Mouse (Mus musculus) forebrain, embryonic 14.5 days (tissue): ENCODE results near the gene Zdhhc17. TPM values are rescaled to one million over a fixed set of nuclear protein-coding genes. Genes with fewer than 3 reads are reported as not detected.

ENCODE experiments used
- ATAC-seq: fragments of 200-750 bp; cut with Nextera tagmentation; 2 replicates; pipeline ENCODE4 v1.8.0; 2017; ENCODE audit warnings: mild to moderate bottlenecking, moderate library complexity
- DNase-seq: peaks from one replicate; pipeline ENCODE4 v3.0.0-alpha.2; 2015; ENCODE audit warnings: low spot score
- H3K27ac ChIP-seq: fragments of 300-500 bp; sonication (generic); 2 replicates; pipeline ENCODE4 v1.5.1; 2014; ENCODE audit warnings: low read depth, mild to moderate bottlenecking, control low read depth, low read length, moderate library complexity
- H3K27me3 ChIP-seq: fragments of 300-500 bp; sonication (generic); replicated peaks from 2 replicates; pipeline ENCODE4 v1.6.1; 2014; ENCODE audit warnings: low read length, control low read depth, mixed read lengths; ENCODE audit not compliant: control insufficient read depth, insufficient read depth
- H3K36me3 ChIP-seq: fragments of 300-500 bp; sonication (generic); 2 replicates; pipeline ENCODE4 v1.6.1; 2014; ENCODE audit warnings: low read length, control low read depth; ENCODE audit not compliant: control insufficient read depth, insufficient read depth
- H3K4me1 ChIP-seq: fragments of 300-500 bp; sonication (generic); 2 replicates; pipeline ENCODE4 v1.6.1; 2014; ENCODE audit warnings: antibody characterized with exemption, low read length, control low read depth; ENCODE audit not compliant: control insufficient read depth, insufficient read depth
- H3K4me2 ChIP-seq: fragments of 300-500 bp; sonication (generic); 2 replicates; pipeline ENCODE4 v1.6.1; 2014; ENCODE audit warnings: mild to moderate bottlenecking, control low read depth, low read length
- H3K4me3 ChIP-seq: fragments of 300-500 bp; sonication (generic); 2 replicates; pipeline ENCODE4 v1.5.1; 2014; ENCODE audit warnings: low read depth, low read length, control low read depth
- H3K9ac ChIP-seq: fragments of 300-500 bp; sonication (generic); 2 replicates; pipeline ENCODE4 v1.6.1; 2014; ENCODE audit warnings: mild to moderate bottlenecking, low read length, control low read depth, moderate library complexity
- H3K9me3 ChIP-seq: fragments of 300-500 bp; sonication (generic); replicated peaks from 2 replicates; pipeline ENCODE4 v1.6.1; 2016; ENCODE audit warnings: low read length, control low read depth, mixed read lengths; ENCODE audit not compliant: control insufficient read depth
- WGBS: fragments of 180-500 bp; shearing (Covaris S2); extraction: QIAGEN DNeasy Blood & Tissue Kit; methylation state at CpG from one replicate; pipeline ENCODE4 v1.1.7; 2014; 5-methylcytosine and 5-hydroxymethylcytosine counted together
- polyA plus RNA-seq: library from polyadenylated mRNA; unstranded; fragments of >200 nt; fragmentation: Nextera tagmentation; extraction: Ambion mirVana; gene quantifications from 2 replicates; pipeline ENCODE4 v1.2.1, GENCODE M21; 2014

Zdhhc17 gene
- polyA plus RNA-seq = 54.2 and 64.3 TPM in 2 replicates

DNA sequence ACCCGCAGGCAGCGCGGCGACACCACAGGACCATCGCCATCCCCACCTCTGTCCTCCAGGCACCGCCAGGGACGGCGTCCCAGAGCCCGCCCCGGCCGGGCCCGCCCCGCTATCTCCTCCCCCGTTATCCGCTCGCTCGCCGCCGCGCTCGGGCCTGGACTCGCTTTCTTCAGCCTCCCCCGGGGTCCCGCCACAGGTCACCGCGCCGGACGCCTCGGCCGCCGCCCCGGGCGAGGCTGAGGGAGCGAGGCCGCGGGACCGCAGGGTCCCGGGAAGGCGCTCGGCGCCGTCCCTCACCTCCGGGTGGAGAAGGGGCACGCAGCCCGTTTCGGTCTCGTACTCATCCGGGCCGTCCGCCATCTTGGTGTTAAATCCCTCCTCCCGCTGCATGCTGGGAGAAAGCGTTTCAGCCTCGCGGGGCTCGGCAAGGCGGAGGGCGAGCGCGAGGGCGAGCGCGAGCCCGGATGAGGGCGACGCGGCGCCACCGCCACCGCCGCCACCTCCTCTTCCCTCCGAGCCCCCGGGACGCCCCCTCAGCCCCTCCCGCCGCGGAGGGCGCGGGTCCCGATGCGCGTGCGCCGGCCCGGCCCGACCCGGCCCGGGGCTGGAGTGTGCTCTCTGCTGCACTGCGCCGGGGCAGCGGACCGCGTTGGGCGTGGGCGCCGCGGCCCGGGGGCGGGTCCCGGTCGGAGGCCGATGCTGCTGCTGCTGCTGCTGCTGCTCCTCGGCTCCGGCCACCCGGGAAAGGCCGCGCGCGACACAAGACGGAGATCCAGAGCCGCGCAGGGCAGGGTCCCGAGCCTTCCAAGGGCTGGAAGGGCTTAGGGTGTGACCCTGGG is at the start of gene Zdhhc17:
TSS of gene Zdhhc17 (minus strand) at position 500 of the 839 bp plus-strand sequence.
- H3K9ac ChIP-seq = peak within 1 kb of the TSS; percentile 98
- peak; percentile 93 for ATAC-seq
- peak within 1 kb of the TSS; percentile 87 for H3K4me2 ChIP-seq
- DNase-seq = peak; percentile 97
- peaks cover 10% of the 10 kb centered on the region; the same call in 1 of the 2 replicates for H3K4me1 ChIP-seq
- peak within 1 kb of the TSS; percentile 81 for H3K4me3 ChIP-seq
- H3K27ac ChIP-seq = peak within 1 kb of the TSS; percentile 99
- no peaks in the 10 kb centered on the region for H3K27me3 ChIP-seq
- under 1% methylated on average over 69 of the region's 112 CpGs for WGBS
- H3K9me3 ChIP-seq = no peaks in the 10 kb centered on the region
- H3K36me3 ChIP-seq = no peaks in the 10 kb centered on the region

DNA sequence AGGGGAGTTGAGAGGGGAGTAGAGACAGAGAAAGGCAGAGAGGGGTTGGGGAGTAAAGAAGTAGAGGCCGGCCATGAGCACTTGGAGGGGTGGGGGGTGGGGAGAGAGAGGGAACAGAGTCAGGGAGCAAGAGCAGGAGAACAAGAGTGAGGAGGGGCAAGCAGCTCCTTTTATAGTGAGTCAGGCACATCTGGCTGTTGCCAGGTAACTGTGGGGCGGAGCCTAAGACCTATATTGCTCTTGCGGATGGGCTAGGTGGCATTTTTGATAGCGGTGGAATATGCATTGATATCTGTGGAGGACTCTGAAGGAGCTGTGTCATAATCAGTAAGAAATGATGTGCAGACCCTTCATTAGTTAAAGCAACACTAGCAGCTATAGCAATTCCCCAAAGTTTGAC is 45.8 kb upstream of the Zdhhc17 start:
- no peak overlapping the region for H3K4me2 ChIP-seq
- DNase-seq (no peak), ATAC-seq (no peak)
- H3K27ac ChIP-seq = no peak overlapping the region
- H3K4me1 ChIP-seq = no peaks in the 10 kb centered on the region
- WGBS = 60% methylated on average over 4 of the region's 4 CpGs
- no peaks in the 10 kb centered on the region for H3K27me3 ChIP-seq
- H3K4me3 ChIP-seq = no peak overlapping the region
- no peaks in the 10 kb centered on the region for H3K36me3 ChIP-seq
- H3K9ac ChIP-seq = no peak overlapping the region
- no peaks in the 10 kb centered on the region for H3K9me3 ChIP-seq

DNA sequence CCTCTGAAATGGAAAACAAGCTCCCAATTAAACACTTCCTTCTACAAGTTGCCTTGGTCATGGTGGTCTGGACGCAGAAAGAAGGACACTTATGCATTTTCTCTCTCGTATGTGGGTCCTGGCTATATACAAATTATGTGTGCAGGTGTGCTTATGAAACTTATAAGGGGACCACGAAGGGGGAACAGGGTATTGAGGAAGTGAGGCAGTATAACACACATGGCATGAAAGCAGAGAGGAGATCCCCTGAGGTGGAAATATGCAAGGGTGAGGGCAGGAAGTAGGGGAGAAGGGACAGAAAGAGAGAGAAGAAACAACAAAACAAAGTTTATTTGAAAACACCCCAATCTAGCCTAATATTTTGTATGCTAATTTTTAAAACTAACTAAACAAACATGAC is 41.7 kb upstream of the Zdhhc17 start:
- no peaks in the 10 kb centered on the region for H3K36me3 ChIP-seq
- no peaks in the 10 kb centered on the region for H3K27me3 ChIP-seq
- H3K4me3 ChIP-seq = no peak overlapping the region
- 91% methylated on average over 3 of the region's 3 CpGs for WGBS
- DNase-seq (no peak), ATAC-seq (no peak)
- no peak overlapping the region for H3K9ac ChIP-seq
- no peak overlapping the region for H3K27ac ChIP-seq
- no peaks in the 10 kb centered on the region for H3K9me3 ChIP-seq
- no peaks in the 10 kb centered on the region for H3K4me1 ChIP-seq
- no peak overlapping the region for H3K4me2 ChIP-seq

DNA sequence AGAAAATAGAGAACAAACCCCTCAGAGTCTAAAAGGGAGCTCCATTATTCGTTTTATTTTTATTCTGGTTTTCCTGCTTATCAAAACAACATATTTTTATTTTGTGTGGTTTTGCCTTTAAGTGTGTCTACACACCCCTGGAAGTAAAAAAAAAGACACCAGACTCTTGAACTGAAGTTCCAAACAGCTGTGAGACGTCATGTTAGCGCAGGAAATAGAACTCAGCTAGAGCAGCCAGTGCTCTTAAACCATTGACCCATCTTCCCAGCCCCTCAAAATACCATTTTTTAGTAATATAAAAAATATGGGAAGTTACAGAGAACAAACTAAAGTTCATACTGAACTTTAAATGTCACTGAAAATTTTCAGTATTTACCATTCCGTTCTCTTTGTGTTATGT is 40.6 kb upstream of the Zdhhc17 start:
- ATAC-seq (no peak), DNase-seq (no peak)
- 87% methylated on average over 4 of the region's 4 CpGs for WGBS

DNA sequence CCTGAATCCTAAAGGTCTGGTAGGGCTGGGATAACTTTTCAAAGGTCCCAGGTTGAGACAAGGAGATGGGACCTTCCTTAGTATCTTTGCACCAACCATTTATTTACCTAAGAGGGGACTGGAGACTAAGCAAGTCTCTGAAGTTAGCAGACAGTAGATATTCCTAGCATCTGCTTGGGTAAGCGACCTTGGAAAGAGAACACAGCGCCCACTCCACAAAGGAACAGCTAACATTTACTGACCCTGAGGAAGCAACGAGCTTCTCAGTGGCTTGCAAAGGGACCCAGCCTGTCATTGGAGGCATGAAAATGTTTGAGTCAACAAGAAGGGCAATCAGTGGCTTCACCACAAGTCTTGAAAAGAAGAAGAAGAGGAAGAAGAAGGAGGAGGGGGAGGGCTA is 40.1 kb upstream of the Zdhhc17 start:
- 84% methylated on average over 3 of the region's 3 CpGs for WGBS
- Histone ChIP-seq H3K27me3 (no peaks in the 10 kb centered on the region), H3K36me3 (no peaks in the 10 kb centered on the region), H3K4me3 (no peak overlapping the region), H3K4me2 (no peak overlapping the region), H3K9ac (no peak overlapping the region), H3K4me1 (no peaks in the 10 kb centered on the region), H3K9me3 (no peaks in the 10 kb centered on the region), H3K27ac (no peak overlapping the region)
- no peak for DNase-seq
- no peak for ATAC-seq

More for the DNA sequence above, 40.6 kb upstream of the Zdhhc17 start:
- H3K9ac ChIP-seq = no peak overlapping the region
- no peaks in the 10 kb centered on the region for H3K9me3 ChIP-seq
- H3K27me3 ChIP-seq = no peaks in the 10 kb centered on the region
- H3K27ac ChIP-seq = no peak overlapping the region
- no peak overlapping the region for H3K4me2 ChIP-seq
- no peak overlapping the region for H3K4me3 ChIP-seq
- no peaks in the 10 kb centered on the region for H3K4me1 ChIP-seq
- H3K36me3 ChIP-seq = no peaks in the 10 kb centered on the region

DNA sequence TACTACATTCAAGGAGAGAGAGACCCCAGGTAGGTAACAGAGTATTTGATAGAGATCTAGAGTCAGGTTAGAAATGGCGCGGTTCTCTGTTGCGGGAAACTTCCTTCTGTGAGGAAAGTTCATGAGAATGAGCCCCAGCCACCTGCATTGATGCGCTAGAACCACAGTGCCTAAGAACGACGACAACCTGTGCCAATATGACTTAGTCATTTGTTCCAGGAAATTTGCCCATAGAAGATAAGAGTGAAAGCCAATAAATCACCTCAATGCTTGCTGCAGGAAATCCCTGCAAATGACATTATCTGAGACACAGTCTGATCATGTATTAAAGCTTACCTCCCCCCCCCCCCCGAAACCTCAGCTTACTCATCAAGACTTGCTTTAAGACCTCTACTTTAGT is 38.0 kb upstream of the Zdhhc17 start:
- Histone ChIP-seq H3K27me3 (no peaks in the 10 kb centered on the region), H3K4me2 (no peak overlapping the region), H3K36me3 (no peaks in the 10 kb centered on the region), H3K9ac (no peak overlapping the region), H3K27ac (no peak overlapping the region), H3K9me3 (no peaks in the 10 kb centered on the region; the same call in 1 of the 2 replicates), H3K4me3 (no peak overlapping the region), H3K4me1 (no peaks in the 10 kb centered on the region)
- ATAC-seq (no peak), DNase-seq (no peak)
- 87% methylated on average over 7 of the region's 7 CpGs for WGBS

DNA sequence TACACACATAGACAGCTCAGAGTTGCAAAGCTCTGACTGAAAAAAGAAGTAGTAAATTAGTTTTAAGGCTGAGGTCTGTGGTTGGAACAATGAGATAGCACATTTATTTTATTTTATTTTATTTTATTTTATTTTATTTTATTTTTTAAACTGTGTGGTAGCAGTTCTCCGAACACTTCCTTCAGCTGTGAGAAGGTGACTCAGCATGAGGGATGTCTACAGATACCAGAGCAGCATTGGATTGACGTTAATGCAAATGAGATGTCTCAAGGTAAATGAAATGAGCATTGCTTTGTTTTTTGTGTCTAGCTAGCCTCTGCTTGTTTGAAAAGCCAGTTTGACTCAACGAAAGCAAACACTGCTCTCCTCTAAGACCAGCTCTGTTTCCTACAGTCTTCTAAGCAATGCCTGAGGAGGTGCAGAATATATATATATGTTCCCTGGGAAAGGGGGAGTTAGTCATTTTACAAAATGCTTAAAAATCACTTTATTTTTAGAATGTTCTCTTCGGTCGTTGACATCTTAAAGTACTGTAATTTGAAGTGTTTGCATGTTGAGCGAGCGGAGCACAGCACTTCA is 30.2 kb upstream of the Zdhhc17 start:
- H3K9me3 ChIP-seq = no peaks in the 10 kb centered on the region; the same call in 1 of the 2 replicates
- H3K4me3 ChIP-seq = no peak overlapping the region
- H3K27me3 ChIP-seq = no peaks in the 10 kb centered on the region
- no peaks in the 10 kb centered on the region for H3K4me1 ChIP-seq
- WGBS = 82% methylated on average over 7 of the region's 7 CpGs
- no peak overlapping the region for H3K4me2 ChIP-seq
- ATAC-seq = no peak
- H3K36me3 ChIP-seq = no peaks in the 10 kb centered on the region
- no peak overlapping the region for H3K9ac ChIP-seq
- no peak overlapping the region for H3K27ac ChIP-seq
- DNase-seq = no peak

DNA sequence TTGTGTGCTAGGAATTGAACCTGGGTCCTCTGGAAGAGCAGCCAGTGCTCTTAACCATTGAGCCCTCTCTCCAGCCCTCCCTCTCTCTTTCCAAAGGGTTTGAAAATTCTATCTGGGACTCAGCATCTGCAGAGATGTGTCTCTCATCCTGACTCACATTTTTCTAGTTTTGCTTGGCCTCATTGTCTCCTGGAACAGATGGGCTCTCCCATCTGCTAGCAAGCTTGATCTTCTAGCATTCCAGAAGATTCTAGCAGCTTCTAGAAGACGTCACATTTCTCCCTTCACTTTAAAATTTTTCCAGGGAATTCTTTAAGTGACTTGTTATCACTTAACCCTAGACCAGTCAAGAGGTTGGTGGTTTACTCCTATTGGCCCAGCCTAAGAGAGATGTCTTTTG is 26.9 kb upstream of the Zdhhc17 start:
- Histone ChIP-seq H3K9me3 (no peaks in the 10 kb centered on the region), H3K4me3 (no peak overlapping the region), H3K27me3 (no peaks in the 10 kb centered on the region), H3K36me3 (no peaks in the 10 kb centered on the region), H3K4me1 (no peaks in the 10 kb centered on the region), H3K27ac (no peak overlapping the region), H3K4me2 (no peak overlapping the region), H3K9ac (no peak overlapping the region)
- ATAC-seq = no peak
- WGBS = 81% methylated on average over 1 of the region's 1 CpGs
- no peak for DNase-seq

DNA sequence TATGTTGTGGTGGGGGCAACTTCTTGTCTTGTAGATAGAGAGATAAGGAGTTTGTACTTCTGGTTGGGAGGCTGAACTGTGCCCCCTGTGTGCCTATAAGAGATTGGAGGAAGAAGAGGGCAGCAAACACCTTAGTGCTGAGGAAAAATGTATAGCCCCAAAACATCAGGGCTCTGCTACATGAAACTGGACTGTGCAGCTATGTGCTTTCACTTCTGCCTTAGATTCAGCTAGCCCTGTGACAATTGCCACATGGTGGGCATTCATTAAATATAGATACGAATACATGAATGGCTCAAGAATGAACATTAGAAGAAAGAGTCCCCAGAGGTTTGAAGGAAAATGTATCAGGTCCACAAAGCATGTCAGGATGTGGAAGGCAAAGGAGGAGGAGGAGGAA is 25.2 kb upstream of the Zdhhc17 start:
- no peaks in the 10 kb centered on the region for H3K4me1 ChIP-seq
- ATAC-seq = no peak
- no peak overlapping the region for H3K4me3 ChIP-seq
- no peaks in the 10 kb centered on the region for H3K9me3 ChIP-seq
- no peaks in the 10 kb centered on the region for H3K27me3 ChIP-seq
- no peak overlapping the region for H3K4me2 ChIP-seq
- H3K9ac ChIP-seq = no peak overlapping the region
- no peak for DNase-seq
- 68% methylated on average over 1 of the region's 1 CpGs for WGBS
- no peak overlapping the region for H3K27ac ChIP-seq
- H3K36me3 ChIP-seq = no peaks in the 10 kb centered on the region
